Mouse (Mus musculus) neutrophil, adult 5-6 weeks (primary cell): ENCODE measurements around the gene B3galt4. TPM values are rescaled to one million over a fixed set of nuclear protein-coding genes. Genes with fewer than 3 reads are reported as not detected.

ENCODE experiments used
- total RNA-seq: library from RNA; stranded (forward); fragments of 200-1000 nt; gene quantifications from 2 replicates; pipeline ENCODE4 v1.2.3, GENCODE M21; 2017

Gene B3galt4
- total RNA-seq, 1 experiment from 2014 or later = 7.1 TPM

Other genes starting within 250 kb of the B3galt4 start
- gene March2, start 232.8 kb downstream of the B3galt4 start, total RNA-seq = 62.6 and 68.3 TPM in 2 replicates
- gene Rab11b, start 191.0 kb downstream of the B3galt4 start, total RNA-seq = 33.9 and 50.0 TPM in 2 replicates
- 2.3 TPM in 1 of 2 replicates, not detected in the other for gene Angptl4, start 169.7 kb downstream of the B3galt4 start, total RNA-seq
- 3.1 and 4.0 TPM in 2 replicates for gene Kank3, start 141.0 kb downstream of the B3galt4 start, total RNA-seq
- gene Rps28, start 126.9 kb downstream of the B3galt4 start, total RNA-seq = 701 and 811 TPM in 2 replicates
- 138 and 155 TPM in 2 replicates for gene Ndufa7, start 126.9 kb downstream of the B3galt4 start, total RNA-seq
- 1.6 and 2.9 TPM in 2 replicates for gene Cd320, start 108.4 kb downstream of the B3galt4 start, total RNA-seq
- gene Gm7029, start 77.7 kb downstream of the B3galt4 start, total RNA-seq = not detected in 2 replicates
- 0.86 and 3.0 TPM in 2 replicates for gene Kifc1, start 60.8 kb downstream of the B3galt4 start, total RNA-seq
- 0.93 TPM in 1 of 2 replicates, not detected in the other for gene Platr17, start 46.4 kb downstream of the B3galt4 start, total RNA-seq
- 74.4 and 81.8 TPM in 2 replicates for gene Daxx, start 42.1 kb downstream of the B3galt4 start, total RNA-seq
- gene Tapbp, start 35.6 kb downstream of the B3galt4 start, total RNA-seq = 198 and 225 TPM in 2 replicates
- 39.3 and 41.3 TPM in 2 replicates for gene Zbtb22, start 35.6 kb downstream of the B3galt4 start, total RNA-seq
- gene Rgl2, start 21.9 kb downstream of the B3galt4 start, total RNA-seq = 146 and 180 TPM in 2 replicates
- gene Pfdn6, start 11.1 kb downstream of the B3galt4 start, total RNA-seq = 63.5 and 71.6 TPM in 2 replicates
- 16.1 and 24.2 TPM in 2 replicates for gene Wdr46, start 10.8 kb downstream of the B3galt4 start, total RNA-seq
- gene Vps52, start 4.3 kb upstream of the B3galt4 start, total RNA-seq = 31.5 and 40.8 TPM in 2 replicates
- gene Rps18, start 4.5 kb upstream of the B3galt4 start, total RNA-seq = 780 and 810 TPM in 2 replicates
- gene H2-K1, start 48.9 kb upstream of the B3galt4 start, total RNA-seq = 1,803 and 2,030 TPM in 2 replicates
- 14.8 and 24.3 TPM in 2 replicates for gene Ring1, start 73.2 kb upstream of the B3galt4 start, total RNA-seq
- 89.7 and 114 TPM in 2 replicates for gene H2-Ke6, start 76.6 kb upstream of the B3galt4 start, total RNA-seq
- gene Slc39a7, start 80.2 kb upstream of the B3galt4 start, total RNA-seq = 65.5 and 69.1 TPM in 2 replicates
- 65.3 and 70.2 TPM in 2 replicates for gene Rxrb, start 80.3 kb upstream of the B3galt4 start, total RNA-seq
- 10.4 and 13.0 TPM in 2 replicates for gene Col11a2, start 87.9 kb upstream of the B3galt4 start, total RNA-seq
- gene H2-Oa, start 140.9 kb upstream of the B3galt4 start, total RNA-seq = 119 and 138 TPM in 2 replicates
- gene H2-DMa, start 168.1 kb upstream of the B3galt4 start, total RNA-seq = 221 and 234 TPM in 2 replicates
- gene Brd2, start 171.1 kb upstream of the B3galt4 start, total RNA-seq = 714 and 721 TPM in 2 replicates
- 699 and 729 TPM in 2 replicates for gene H2-DMb2, start 191.8 kb upstream of the B3galt4 start, total RNA-seq
- 278 and 300 TPM in 2 replicates for gene H2-DMb1, start 201.6 kb upstream of the B3galt4 start, total RNA-seq
- 221 and 235 TPM in 2 replicates for gene Tap1, start 236.1 kb upstream of the B3galt4 start, total RNA-seq
- gene Psmb9, start 236.3 kb upstream of the B3galt4 start, total RNA-seq = 132 and 176 TPM in 2 replicates
- 312 and 336 TPM in 2 replicates for gene Psmb8, start 246.2 kb upstream of the B3galt4 start, total RNA-seq